In genomic region chr2:57353722-57354432, GRCm38 (mm10) we compare ENCODE assay signal across 20 mouse cellular contexts.
DNase-seq lines count a peak whose midpoint lies in the region; ATAC-seq and TF ChIP-seq lines count a peak whose summit lies in the region.
"Had no signal": no experiment of that assay in that cellular context is flagged by ENCODE, and none has a peak within 500 bp of the region (broad histone marks: within the 10 kb centered on the region; RNA-seq: fewer than 3 reads in every experiment).

No protein-coding gene starts in this region.

- H3K27ac ChIP-seq in lung, embryonic 16.5 days (ENCODE audit: low read length): peak overlapping the region; percentile 53; the same call in 1 of the 2 replicates
- H3K27ac ChIP-seq in gastrocnemius, adult 2 months: no peak overlapping the region
- H3K27ac ChIP-seq: hindbrain, embryonic 14.5 days; intestine, embryonic 15.5 days; kidney, embryonic 15.5 days; limb, embryonic 15.5 days; stomach, embryonic 15.5 days had no signal

- no peak overlapping the region for H3K4me3 ChIP-seq in lung, adult 2 months (replicated peaks; ENCODE audit: extremely low read depth, low read depth, low read length)
- no peak overlapping the region for H3K4me3 ChIP-seq in lung, embryonic 16.5 days (ENCODE audit: low read length)
- H3K4me3 ChIP-seq in gastrocnemius, adult 2 months: no peak overlapping the region
- H3K4me3 ChIP-seq: heart, embryonic 12.5 days; intestine, embryonic 15.5 days; kidney, embryonic 15.5 days; limb, embryonic 15.5 days; stomach, embryonic 15.5 days had no signal

- DNase-seq in lung, adult 18-20 months: peak; percentile 10 to 52
- no peak for DNase-seq in lung, adult 2 months
- DNase-seq in adipocyte (ENCODE audit: low spot score): peak; percentile 6
- DNase-seq in gastrocnemius, adult 2 months: no peak
- no peak for DNase-seq in urinary bladder, adult 18-20 months (ENCODE audit: low spot score in 2 of 2)
- no peak for DNase-seq in embryo, embryonic 9.5 days (ENCODE audit: extremely low spot score)
- DNase-seq: adrenal gland, postnatal 36 days; cerebellum, adult 11-12 months; cerebellum, postnatal 25 days; embryo, embryonic 11 days; right cerebral cortex, postnatal 25 days; thymus, adult 2 months had no signal

- no peak for TF ChIP-seq CTCF in lung, adult 2 months (IDR thresholded peaks at IDR 0.05; ENCODE audit: insufficient read depth, low read length)
- TF ChIP-seq CTCF in gastrocnemius, adult 2 months (IDR thresholded peaks at IDR 0.05): no peak

- no peaks in the 10 kb centered on the region for H3K36me3 ChIP-seq in lung, embryonic 16.5 days (ENCODE audit: control insufficient read depth, insufficient read depth, low read length)
- H3K36me3 ChIP-seq: intestine, embryonic 15.5 days; stomach, embryonic 15.5 days had no signal

- no peak overlapping the region for H3K9ac ChIP-seq in lung, embryonic 16.5 days (ENCODE audit: low read length)
- H3K9ac ChIP-seq: heart, embryonic 12.5 days; hindbrain, embryonic 14.5 days; intestine, embryonic 15.5 days; kidney, embryonic 15.5 days; limb, embryonic 15.5 days; stomach, embryonic 15.5 days had no signal

- H3K27me3 ChIP-seq in lung, embryonic 16.5 days (ENCODE audit: control insufficient read depth, insufficient read depth, low read depth, low read length): no peaks in the 10 kb centered on the region
- H3K27me3 ChIP-seq: heart, embryonic 12.5 days; intestine, embryonic 15.5 days; kidney, embryonic 15.5 days; limb, embryonic 15.5 days; stomach, embryonic 15.5 days had no signal

- no peaks in the 10 kb centered on the region for H3K4me1 ChIP-seq in lung, adult 2 months (ENCODE audit: control insufficient read depth, insufficient read depth, low read length)
- H3K4me1 ChIP-seq in lung, embryonic 16.5 days (replicated peaks; ENCODE audit: control insufficient read depth, insufficient read depth, low read length): no peaks in the 10 kb centered on the region
- H3K4me1 ChIP-seq: intestine, embryonic 15.5 days; stomach, embryonic 15.5 days had no signal

- no peak for TF ChIP-seq POLR2A in lung, adult 2 months (IDR thresholded peaks at IDR 0.05; ENCODE audit: borderline replicate concordance, extremely low read depth, low read depth, low read length)

- peak; percentile 89 for ATAC-seq in lung, embryonic 16.5 days (ENCODE audit: low read depth)
- ATAC-seq: forebrain, embryonic 16.5 days; intestine, embryonic 15.5 days had no signal

- intact Hi-C loops in gastrocnemius, adult 2 months (cut with DNase I): loop anchor here (10.0 kb wide), 1 partner anchor 109 kb away; no protein-coding TSS in a partner anchor

- peak overlapping the region; percentile 22; the same call in 1 of the 2 replicates for H3K4me2 ChIP-seq in lung, embryonic 16.5 days (ENCODE audit: low read depth, low read length)
- H3K4me2 ChIP-seq: heart, embryonic 12.5 days; hindbrain, embryonic 14.5 days; intestine, embryonic 15.5 days; kidney, embryonic 15.5 days; limb, embryonic 15.5 days; stomach, embryonic 15.5 days had no signal

- no peaks in the 10 kb centered on the region for H3K9me3 ChIP-seq in lung, embryonic 16.5 days (ENCODE audit: control insufficient read depth, low read length)
- H3K9me3 ChIP-seq: heart, embryonic 12.5 days; intestine, embryonic 15.5 days; kidney, embryonic 15.5 days; limb, embryonic 15.5 days; stomach, embryonic 15.5 days had no signal

- WGBS in lung, adult 2 months: 68% methylated on average over 9 of the region's 9 CpGs
- 60% methylated on average over 9 of the region's 9 CpGs for WGBS in lung, embryonic 16.5 days

Comparison
In these comparisons a context has a peak if more than half of its experiments do, and no peak if none do; other contexts are left out.
1. DNase-seq: peak in lung, adult 18-20 months (2 of 2) and adipocyte (single experiment); none in lung, adult 2 months (single experiment), gastrocnemius, adult 2 months (single experiment), urinary bladder, adult 18-20 months (0 of 2) and embryo, embryonic 9.5 days (single experiment).